Mouse (Mus musculus): ENCODE measurements around the gene Gsg1l.

Gene Gsg1l

GRCm38 (mm10) chr7:125864026-125864425 is 218.2 kb downstream of the Gsg1l start:
- DNase-seq (ENCODE audit: low read depth): no peak

GRCm38 (mm10) chr7:125860421-125860820 is 221.8 kb downstream of the Gsg1l start:
- DNase-seq (ENCODE audit: low read depth): no peak

- DNase-seq (ENCODE audit: low read depth): no peak
These were observed 222.6 kb downstream of the Gsg1l start for GRCm38 (mm10) chr7:125859564-125859963.

DNA sequence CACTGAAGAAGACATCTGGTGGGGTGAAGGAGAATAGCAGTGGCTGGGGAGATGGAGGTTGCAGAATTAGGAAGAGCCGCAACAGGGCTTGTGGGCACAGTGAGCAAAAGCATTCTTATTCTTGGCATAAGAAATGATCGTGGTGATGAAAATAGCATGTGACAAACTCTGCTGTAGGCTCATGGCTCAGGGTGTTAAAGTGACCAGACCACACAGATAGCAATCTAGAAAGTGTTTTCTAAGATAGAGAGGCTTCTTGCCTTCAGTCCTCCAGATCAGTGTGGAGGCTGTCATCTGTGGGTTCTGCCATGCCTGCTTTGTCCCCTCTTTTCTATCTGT is 234.7 kb downstream of the Gsg1l start:
- no peak for DNase-seq (ENCODE audit: low read depth)

GRCm38 (mm10) chr7:125846866-125847527 is 235.2 kb downstream of the Gsg1l start:
- DNase-seq (ENCODE audit: low read depth): no peak

DNA sequence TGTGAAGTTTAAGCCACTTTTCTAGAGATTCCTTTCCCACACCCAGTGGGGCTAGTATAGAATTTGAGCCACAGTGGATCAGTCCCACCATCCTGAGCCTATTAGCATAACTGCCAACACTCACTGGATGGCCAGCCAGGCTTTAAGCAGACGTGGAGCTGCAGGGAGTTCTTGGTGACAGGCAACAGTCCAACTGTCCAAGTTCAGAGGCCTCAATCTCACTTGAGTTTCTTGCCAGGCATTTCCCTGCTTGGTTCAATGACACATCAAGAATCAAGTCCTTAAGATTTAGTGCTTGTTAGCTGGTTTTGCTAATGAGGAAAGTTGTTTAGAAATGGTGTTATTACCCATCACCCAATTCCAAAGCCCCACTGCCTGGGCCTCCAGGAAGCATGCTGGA is 236.6 kb downstream of the Gsg1l start:
- DNase-seq (ENCODE audit: low read depth): no peak

DNA sequence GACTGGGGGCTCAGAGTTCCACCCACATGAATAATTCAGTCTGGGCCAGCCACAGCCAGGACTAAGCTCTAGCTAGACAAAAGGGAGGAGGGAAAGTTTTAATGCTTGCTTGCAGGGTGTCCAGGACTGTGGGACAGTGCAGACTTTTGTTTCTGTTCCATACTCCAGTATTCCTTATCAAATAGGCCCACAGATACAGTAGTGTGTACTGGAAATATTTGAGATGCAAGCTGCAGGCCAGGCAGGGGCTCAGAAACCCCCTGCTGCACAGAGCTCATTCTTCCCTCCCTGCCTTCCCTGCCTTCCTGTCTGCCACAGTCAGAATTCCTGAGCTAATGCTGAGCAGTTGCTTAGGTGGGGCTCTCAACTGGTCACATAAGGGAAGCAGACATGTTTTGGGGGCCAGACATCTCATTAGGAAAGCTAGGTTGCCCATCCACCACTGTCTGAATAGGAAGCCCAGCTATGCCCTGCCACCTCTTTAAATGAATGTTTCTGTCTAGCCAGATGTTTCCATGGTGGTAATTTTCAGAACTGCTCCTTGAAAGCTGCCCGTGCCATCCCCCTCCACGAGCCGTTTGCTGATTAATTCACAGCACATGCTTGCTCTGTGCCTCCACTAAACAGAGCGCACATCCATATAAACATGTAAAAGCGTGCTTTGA is 244.0 kb downstream of the Gsg1l start:
- no peak for DNase-seq (ENCODE audit: low read depth)

DNA sequence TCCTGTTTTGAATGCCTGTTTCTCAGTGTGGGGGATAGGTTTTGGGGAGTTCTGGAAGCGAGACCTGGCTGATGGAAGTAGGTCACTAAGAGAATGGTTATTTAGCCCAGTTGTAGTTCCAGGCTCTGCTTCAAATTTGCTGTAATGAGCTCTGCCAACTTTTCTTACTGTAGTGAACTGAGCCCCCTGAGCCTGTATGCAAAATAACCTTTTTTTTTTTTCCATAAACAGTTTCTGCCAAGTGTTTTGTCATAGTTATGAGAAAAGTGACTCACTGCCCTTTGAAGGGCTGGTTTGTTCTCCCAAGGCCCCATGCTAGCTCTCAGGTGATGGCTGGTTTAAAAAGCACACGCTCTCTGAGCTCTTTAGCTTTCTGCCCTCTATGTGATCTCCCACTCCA is 248.7 kb downstream of the Gsg1l start:
- no peak for DNase-seq (ENCODE audit: low read depth)

- DNase-seq (ENCODE audit: low read depth): no peak
These were observed 249.4 kb downstream of the Gsg1l start for GRCm38 (mm10) chr7:125832767-125833166.

DNA sequence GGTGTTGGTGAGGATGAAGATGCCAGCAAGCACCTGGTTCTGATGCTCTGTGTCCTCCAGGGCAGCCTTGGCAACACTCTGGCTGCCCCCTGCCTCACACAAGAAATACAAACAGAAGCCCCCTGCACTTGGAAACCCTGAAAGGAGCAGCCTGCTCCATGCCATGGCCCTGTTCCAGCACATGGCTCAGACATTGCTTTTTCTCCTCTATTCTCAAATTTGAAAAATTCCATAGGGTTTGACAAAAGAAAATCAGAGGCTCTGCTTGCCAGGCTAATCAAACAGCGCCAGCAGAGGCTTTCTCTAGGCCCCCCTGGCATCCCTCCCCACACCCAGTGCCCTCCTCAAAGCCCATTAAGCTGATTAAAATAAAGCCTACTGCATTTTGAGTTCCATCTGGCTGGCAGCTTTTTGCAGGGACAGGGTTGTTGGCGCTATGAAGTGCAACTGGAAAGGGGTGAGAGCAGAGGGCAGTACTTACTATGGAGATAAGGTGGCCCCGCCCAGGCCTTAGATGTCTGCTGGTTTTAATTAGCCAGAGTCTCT is 253.0 kb downstream of the Gsg1l start:
- DNase-seq (ENCODE audit: low read depth): no peak

DNA sequence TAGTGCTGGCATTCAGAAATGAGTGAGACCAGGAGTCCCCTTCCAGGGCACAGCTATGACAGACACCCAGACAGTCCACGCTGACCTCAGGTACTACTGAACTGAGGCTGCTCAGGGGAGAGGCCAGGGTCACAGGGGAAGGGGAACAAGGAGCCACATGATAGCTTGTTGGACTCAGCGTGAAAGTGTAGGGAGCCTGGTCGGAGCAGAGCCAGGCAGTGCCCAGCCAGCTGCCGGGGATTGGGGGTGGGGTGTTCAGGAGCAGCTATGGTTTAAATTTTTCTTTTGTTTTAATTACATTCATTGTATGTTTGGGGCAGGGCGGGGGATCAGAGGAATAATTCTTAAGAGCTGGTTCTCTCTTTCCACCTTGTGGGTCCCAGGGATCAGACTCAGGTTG is 253.7 kb downstream of the Gsg1l start:
- DNase-seq (ENCODE audit: low read depth): no peak

Data from induced T-regulatory cell, adult 2 months (primary cell).